Mouse (Mus musculus) stomach, postnatal 0 days (tissue): ENCODE results near the gene Ddx19b.

Experiments used
- CTCF ChIP-seq: IDR thresholded peaks from 2 replicates; pipeline ENCODE4 v1.5.1; 2016; ENCODE audit warnings: antibody characterized with exemption, low read depth, mild to moderate bottlenecking, moderate library complexity
- EP300 ChIP-seq: optimal IDR thresholded peaks from 2 replicates; pipeline ENCODE3; 2016; ENCODE audit warnings: antibody characterized with exemption

GRCm38 (mm10) chr8:110967326-110967725, 64.2 kb downstream of the Ddx19b start:
- no peak for TF ChIP-seq CTCF
- TF ChIP-seq EP300, result no peak
